Mouse (Mus musculus) hindbrain, embryonic 11.5 days (tissue): ENCODE results near the gene Pomp. TPM values are rescaled to one million over a fixed set of nuclear protein-coding genes. Genes with fewer than 3 reads are reported as not detected.
"Not testable (repeated sequence)": the region's sequence is repeated elsewhere in the genome, so short reads cannot be mapped to it uniquely, and the experiment has no call there.

Experiments used
- ATAC-seq: fragments of 200-750 bp; cut with Nextera tagmentation; 2 replicates; pipeline ENCODE4 v1.8.0; 2017; ENCODE audit warnings: mild to moderate bottlenecking, moderate TSS enrichment, moderate library complexity; ENCODE audit not compliant: low FRiP score
- DNase-seq: peaks from one replicate; pipeline ENCODE4 v3.0.0-alpha.2; 2015; ENCODE audit warnings: low spot score
- H3K27ac ChIP-seq: fragments of 300-500 bp; sonication (generic); 2 replicates; pipeline ENCODE4 v1.5.1; 2014; ENCODE audit warnings: mild to moderate bottlenecking, low read depth, low read length
- H3K27me3 ChIP-seq: fragments of 300-500 bp; sonication (generic); 2 replicates; pipeline ENCODE4 v1.6.1; 2014; ENCODE audit warnings: mild to moderate bottlenecking, low read length, moderate library complexity, mixed read lengths; ENCODE audit not compliant: control insufficient read depth, insufficient read depth
- H3K36me3 ChIP-seq: fragments of 300-500 bp; sonication (generic); 2 replicates; pipeline ENCODE4 v1.6.1; 2014; ENCODE audit warnings: mild to moderate bottlenecking, low read length, moderate library complexity, mixed read lengths; ENCODE audit not compliant: control insufficient read depth, insufficient read depth
- H3K4me1 ChIP-seq: fragments of 300-500 bp; sonication (generic); replicated peaks from 2 replicates; pipeline ENCODE4 v1.6.1; 2014; ENCODE audit warnings: low read length, mixed read lengths; ENCODE audit not compliant: control insufficient read depth, insufficient read depth
- H3K4me2 ChIP-seq: fragments of 300-500 bp; sonication (generic); replicated peaks from 2 replicates; pipeline ENCODE4 v1.6.1; 2014; ENCODE audit warnings: mild to moderate bottlenecking, low read depth, low read length
- H3K4me3 ChIP-seq: fragments of 300-500 bp; sonication (generic); 2 replicates; pipeline ENCODE4 v1.5.1; 2014; ENCODE audit warnings: low read depth, low read length
- H3K9ac ChIP-seq: fragments of 300-500 bp; sonication (generic); 2 replicates; pipeline ENCODE4 v1.6.1; 2014; ENCODE audit warnings: low read depth, low read length
- H3K9me3 ChIP-seq: fragments of 300-500 bp; sonication (generic); 2 replicates; pipeline ENCODE4 v1.6.1; 2016; ENCODE audit warnings: low read length; ENCODE audit not compliant: control insufficient read depth
- WGBS: fragments of 180-500 bp; shearing (Covaris S2); extraction: QIAGEN DNeasy Blood & Tissue Kit; methylation state at CpG from one replicate; pipeline ENCODE4 v1.1.7; 2014; 5-methylcytosine and 5-hydroxymethylcytosine counted together
- polyA plus RNA-seq: library from polyadenylated mRNA; unstranded; fragments of >200 nt; fragmentation: Nextera tagmentation; extraction: Ambion mirVana; gene quantifications from 2 replicates; pipeline ENCODE4 v1.2.1, GENCODE M21; 2014

Gene Pomp
- polyA plus RNA-seq, 1 experiment from 2014 or later: 546 TPM

DNA sequence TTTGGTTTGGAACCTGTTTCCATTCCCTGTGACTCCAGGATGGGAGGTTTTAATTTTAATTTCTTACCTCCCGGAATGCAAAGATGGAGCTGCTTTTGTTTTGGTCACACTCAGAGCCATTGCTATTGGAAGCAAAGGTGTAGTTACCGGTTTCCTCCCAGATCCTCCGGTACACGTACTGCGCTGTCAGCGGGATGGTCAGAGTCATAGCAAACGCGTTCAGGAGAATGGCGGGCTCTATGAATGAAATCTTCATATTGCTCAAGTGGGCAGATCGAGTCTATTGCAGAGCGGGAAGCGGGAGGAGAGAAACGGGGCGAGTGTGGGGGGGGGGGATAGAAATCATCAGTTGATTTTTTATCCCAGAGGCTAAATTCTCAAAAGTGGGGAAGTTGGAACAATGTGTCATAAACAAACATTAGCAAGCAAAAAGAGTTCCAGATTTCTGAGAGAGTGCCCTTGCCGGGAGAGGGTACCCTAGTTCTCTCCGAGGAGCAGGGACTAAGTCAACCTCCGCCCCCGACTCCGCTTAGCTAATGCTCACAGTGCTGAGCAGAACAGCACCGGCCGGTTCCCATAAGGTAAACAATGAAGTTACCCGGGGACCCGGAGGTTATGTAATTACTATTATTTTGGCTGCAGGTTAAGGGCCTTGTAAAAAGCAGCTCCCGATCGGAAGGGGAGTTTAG, 33.6 kb downstream of the Pomp start:
- no peak overlapping the region for H3K27ac ChIP-seq
- peak overlapping the region; percentile 52 for H3K9ac ChIP-seq
- no peaks in the 10 kb centered on the region for H3K36me3 ChIP-seq
- no peaks in the 10 kb centered on the region for H3K9me3 ChIP-seq
- peak overlapping the region; percentile 65 for H3K4me2 ChIP-seq
- H3K4me1 ChIP-seq: no peaks in the 10 kb centered on the region; the same call in 1 of the 2 replicates
- peak; percentile 41; the same call in 1 of the 2 replicates for ATAC-seq
- 2% methylated on average over 25 of the region's 25 CpGs for WGBS
- peak; percentile 37 for DNase-seq
- H3K27me3 ChIP-seq: no peaks in the 10 kb centered on the region
- H3K4me3 ChIP-seq: peak overlapping the region; percentile 55

DNA sequence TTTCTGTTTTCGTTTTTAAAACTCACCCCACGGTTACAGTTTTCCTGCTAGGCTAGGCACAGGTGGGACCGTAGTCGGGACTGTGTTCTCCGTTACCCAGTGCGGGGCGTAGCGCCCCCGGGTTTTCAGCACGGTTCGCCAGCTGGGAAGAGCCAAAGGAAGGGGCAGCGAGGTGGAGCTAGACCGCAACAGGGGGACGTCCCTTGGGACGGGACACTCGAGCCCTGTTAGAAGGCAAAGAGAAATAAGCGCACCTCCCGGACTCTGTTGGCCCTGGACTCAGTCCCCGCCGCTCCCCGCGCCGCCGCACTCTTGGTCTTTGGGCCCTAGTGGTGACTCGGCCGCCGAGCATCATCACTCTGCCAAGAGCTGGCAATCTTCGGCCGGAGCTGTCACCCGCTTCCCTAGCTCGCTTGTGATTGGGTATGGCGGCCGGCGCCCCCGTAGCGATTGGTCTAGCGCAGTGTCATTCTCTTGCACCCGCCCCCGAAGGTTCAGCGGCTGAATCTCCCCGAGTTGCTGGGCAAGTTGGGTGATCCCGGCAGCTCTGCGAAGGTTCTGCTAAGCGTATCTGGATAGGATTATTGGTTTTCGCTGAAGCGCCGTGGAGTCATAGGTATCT, 34.3 kb downstream of the Pomp start, which contains the start of gene Slc46a3:
Gene Slc46a3, minus strand, starts transcription at position 361 of the 622 bp plus-strand sequence.
- H3K4me1 ChIP-seq: no peaks in the 10 kb centered on the region; the same call in 1 of the 2 replicates
- no peaks in the 10 kb centered on the region for H3K27me3 ChIP-seq
- H3K9ac ChIP-seq: peak within 1 kb of the TSS; percentile 52
- peak within 1 kb of the TSS; percentile 65 for H3K4me2 ChIP-seq
- ATAC-seq (peak; percentile 99), DNase-seq (peak; percentile 96)
- H3K4me3 ChIP-seq: peak within 1 kb of the TSS; percentile 55
- no peak within 1 kb of the TSS for H3K27ac ChIP-seq
- no peaks in the 10 kb centered on the region for H3K36me3 ChIP-seq
- H3K9me3 ChIP-seq: no peaks in the 10 kb centered on the region
- WGBS: 0% methylated on average over 47 of the region's 47 CpGs

DNA sequence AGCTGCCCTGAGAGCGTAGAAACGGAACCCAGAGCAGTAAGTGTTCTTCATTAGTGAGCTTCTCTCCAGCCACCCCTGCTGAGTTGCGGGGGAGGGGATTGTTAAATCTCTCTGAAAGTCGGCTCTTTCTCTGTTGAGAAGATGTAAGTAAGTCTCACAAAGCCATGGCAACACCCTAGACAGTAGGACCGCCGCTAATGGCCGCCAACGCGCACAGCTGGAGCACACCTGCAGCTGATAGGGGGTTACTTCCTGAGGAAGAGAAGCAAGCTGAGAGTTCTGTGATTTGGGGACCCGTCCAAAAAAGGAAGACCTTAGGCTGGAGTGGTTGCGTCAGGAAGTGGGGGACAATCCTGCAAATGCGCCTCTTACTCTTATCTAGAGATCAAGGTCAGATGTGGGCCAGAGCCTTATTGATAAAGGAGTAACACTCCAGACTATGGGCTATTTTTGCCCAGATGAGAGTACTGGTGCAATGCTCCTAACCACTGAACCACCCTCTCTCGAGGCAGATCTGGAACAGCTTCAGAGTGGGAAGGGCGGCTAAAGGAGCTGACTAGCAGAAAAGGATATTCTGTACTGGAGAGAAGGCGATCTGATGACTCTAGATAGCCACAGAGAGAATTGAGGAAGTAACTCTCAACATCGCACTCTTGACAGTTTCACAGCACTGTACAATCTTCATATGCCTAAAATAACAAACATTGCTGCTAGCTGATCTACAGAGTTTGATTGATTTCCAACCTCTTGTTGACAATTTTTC, 35.4 kb downstream of the Pomp start:
- Histone ChIP-seq H3K27me3 (no peaks in the 10 kb centered on the region), H3K36me3 (no peaks in the 10 kb centered on the region), H3K9me3 (no peaks in the 10 kb centered on the region), H3K4me1 (no peaks in the 10 kb centered on the region; the same call in 1 of the 2 replicates), H3K27ac (no peak overlapping the region), H3K9ac (no peak overlapping the region), H3K4me3 (peak overlapping the region; percentile 55), H3K4me2 (peak overlapping the region; percentile 65)
- 26% methylated on average over 16 of the region's 16 CpGs for WGBS
- DNase-seq (peak; percentile 20), ATAC-seq (no peak)

DNA sequence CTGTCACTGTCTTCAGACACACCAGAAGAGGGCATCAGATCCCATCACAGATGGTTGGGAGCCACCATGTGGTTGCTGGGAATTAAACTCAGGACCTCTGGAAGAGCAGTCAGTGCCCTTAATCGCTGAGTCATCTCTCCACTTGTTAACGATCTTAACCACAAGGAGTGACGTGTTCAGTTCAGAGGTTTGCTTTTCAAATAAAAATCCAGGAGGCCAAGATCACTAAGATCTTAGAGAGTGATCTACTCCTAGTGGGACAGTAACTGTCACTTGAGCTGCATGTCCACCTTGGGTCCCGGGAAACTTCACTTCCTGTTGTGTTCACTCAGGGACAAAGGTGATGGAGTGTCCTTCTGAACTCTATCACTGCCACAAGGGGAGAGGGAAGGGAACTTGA, 36.2 kb downstream of the Pomp start:
- not testable (repeated sequence) for H3K4me1 ChIP-seq, ATAC-seq, DNase-seq, H3K27ac ChIP-seq, H3K36me3 ChIP-seq, H3K4me3 ChIP-seq, H3K4me2 ChIP-seq, H3K27me3 ChIP-seq, H3K9ac ChIP-seq, H3K9me3 ChIP-seq
- 83% methylated on average over 4 of the region's 4 CpGs for WGBS

DNA sequence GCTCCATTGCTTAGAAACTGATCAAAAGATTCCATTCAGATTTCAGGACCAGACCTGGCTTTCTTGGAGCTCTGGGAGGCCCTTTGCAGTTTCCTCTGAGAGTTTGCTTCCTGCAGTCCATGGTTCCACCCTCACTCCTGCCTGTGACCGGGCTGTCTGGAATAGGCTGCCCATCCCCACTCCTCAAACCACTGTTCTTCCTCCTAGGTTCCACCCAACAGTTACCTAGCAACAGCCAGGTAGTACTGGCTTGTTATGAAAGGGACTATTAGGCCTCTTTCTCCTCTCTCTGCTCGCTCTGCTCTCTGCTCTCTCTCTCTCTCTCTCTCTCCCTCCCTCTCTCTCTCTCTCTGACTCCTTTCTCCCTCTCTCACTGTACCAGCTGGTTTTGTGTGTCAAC, 38.0 kb downstream of the Pomp start:
- no peaks in the 10 kb centered on the region for H3K36me3 ChIP-seq
- H3K27me3 ChIP-seq: no peaks in the 10 kb centered on the region
- H3K4me3 ChIP-seq: no peak overlapping the region
- WGBS: 84% methylated on average over 2 of the region's 2 CpGs
- no peaks in the 10 kb centered on the region for H3K9me3 ChIP-seq
- DNase-seq (no peak), ATAC-seq (no peak)
- H3K4me2 ChIP-seq: no peak overlapping the region
- H3K4me1 ChIP-seq: no peaks in the 10 kb centered on the region; the same call in 1 of the 2 replicates
- H3K9ac ChIP-seq: no peak overlapping the region
- no peak overlapping the region for H3K27ac ChIP-seq

DNA sequence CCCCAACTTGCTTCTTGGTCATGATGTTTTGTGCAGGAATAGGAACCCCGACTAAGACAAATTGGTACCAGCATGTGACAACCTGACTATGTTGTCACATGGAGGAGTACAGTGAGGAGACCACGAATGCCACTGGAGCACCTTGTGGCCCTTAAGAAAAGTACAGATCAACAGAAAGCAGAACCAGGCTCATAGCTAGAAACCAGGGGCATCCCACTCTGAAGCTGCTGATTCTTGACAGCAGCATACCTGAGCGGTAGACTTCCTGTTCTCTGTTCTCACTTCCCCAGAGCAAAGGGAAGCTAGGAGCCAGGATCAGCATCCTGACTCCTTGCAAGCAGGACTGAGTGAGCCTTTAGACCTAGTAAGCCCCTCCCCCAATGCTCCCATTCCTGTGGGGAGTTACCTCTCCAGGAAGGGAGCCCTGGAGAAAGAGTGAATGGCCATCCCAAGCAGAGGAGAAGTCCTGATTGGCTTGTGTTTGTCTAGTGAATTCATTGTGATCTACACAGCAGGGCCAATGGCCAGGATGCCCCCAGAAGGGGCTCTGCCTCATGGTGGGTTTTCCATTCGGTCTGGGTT, 38.8 kb downstream of the Pomp start:
- 59% methylated on average over 4 of the region's 4 CpGs for WGBS

DNA sequence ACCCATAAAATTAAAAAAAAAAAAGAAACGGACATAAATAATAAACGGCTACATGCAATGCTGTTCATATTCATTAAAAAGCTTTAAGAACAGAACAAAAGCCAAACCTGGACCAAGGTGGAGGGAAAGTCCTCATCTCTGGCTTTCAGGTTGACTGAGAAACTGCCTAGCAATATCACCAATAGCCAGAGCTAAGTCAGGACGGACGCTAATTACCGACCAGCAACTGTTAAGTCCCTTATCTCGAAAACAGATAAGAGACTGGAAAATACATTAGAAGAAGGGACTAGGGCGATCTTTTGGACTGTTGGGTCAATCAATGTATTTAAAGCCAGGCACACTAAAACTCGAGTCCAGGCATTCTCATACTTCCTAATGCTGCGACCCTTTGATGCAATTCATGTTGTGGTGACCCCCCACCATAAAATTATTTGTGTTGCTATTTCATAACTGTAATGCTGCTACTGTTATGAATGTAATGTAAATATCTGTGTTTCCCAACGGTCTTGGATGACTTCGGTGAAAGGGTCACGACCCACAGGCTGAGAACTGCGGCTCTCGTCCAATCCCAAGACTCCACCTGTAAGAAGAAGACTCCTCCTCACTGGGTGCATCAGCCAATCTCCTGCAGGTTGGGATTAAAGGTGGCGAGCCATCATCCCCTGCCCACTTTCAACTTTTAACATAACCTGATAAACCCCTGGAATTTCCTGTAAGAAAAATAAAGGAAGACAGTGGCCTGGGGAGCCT, 41.9 kb downstream of the Pomp start:
- DNase-seq: no peak
- no peaks in the 10 kb centered on the region for H3K4me1 ChIP-seq

More for the DNA sequence above, 38.8 kb downstream of the Pomp start:
- H3K4me3 ChIP-seq: no peak overlapping the region
- no peaks in the 10 kb centered on the region; the same call in 1 of the 2 replicates for H3K4me1 ChIP-seq
- no peak overlapping the region for H3K27ac ChIP-seq
- H3K4me2 ChIP-seq: no peak overlapping the region
- DNase-seq (no peak), ATAC-seq (no peak)
- no peak overlapping the region for H3K9ac ChIP-seq
- no peaks in the 10 kb centered on the region for H3K9me3 ChIP-seq
- no peaks in the 10 kb centered on the region for H3K27me3 ChIP-seq
- H3K36me3 ChIP-seq: no peaks in the 10 kb centered on the region

DNA sequence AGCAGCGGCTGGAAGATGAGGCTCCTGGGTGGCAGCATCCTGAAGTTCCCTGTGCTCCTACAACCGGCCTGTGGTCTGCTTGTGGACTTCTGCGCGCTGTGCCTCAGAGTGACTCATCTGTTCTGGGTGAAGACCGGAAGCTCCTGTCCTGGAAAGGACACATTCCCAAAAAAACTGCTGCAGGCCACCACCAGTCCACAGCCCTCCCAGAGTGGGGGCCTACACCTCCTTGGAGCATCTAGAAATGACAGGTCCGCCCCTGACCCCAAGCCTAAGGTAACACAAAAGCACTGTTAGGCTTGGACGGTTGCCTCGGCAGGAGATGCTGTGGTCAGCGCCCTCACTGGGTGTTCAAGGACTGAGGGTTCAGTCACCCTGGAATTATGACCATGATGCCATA, 42.9 kb downstream of the Pomp start:
- Histone ChIP-seq H3K4me2 (no peak overlapping the region), H3K27ac (no peak overlapping the region), H3K9me3 (no peaks in the 10 kb centered on the region), H3K4me1 (no peaks in the 10 kb centered on the region), H3K36me3 (no peaks in the 10 kb centered on the region), H3K27me3 (no peaks in the 10 kb centered on the region), H3K9ac (no peak overlapping the region), H3K4me3 (no peak overlapping the region)
- 82% methylated on average over 9 of the region's 9 CpGs for WGBS
- no peak for DNase-seq
- no peak for ATAC-seq

More for the DNA sequence above, 41.9 kb downstream of the Pomp start:
- no peak for ATAC-seq
- 87% methylated on average over 15 of the region's 15 CpGs for WGBS
- H3K27ac ChIP-seq: no peak overlapping the region
- H3K4me3 ChIP-seq: no peak overlapping the region
- no peaks in the 10 kb centered on the region for H3K9me3 ChIP-seq
- no peaks in the 10 kb centered on the region for H3K36me3 ChIP-seq
- H3K27me3 ChIP-seq: no peaks in the 10 kb centered on the region
- H3K4me2 ChIP-seq: no peak overlapping the region
- no peak overlapping the region for H3K9ac ChIP-seq
